Mouse (Mus musculus) brain, embryonic 14.5 days (tissue): ENCODE data around the gene Tbc1d2b.

Source experiments
- CTCF ChIP-seq: fragments of 200-500 bp; IDR thresholded peaks from 2 replicates; pipeline ENCODE4 v1.5.1; 2012; ENCODE audit warnings: inconsistent platforms, mild to moderate bottlenecking, moderate library complexity, borderline replicate concordance; ENCODE audit not compliant: insufficient read depth, insufficient read length; ENCODE audit errors: extremely low read depth
- POLR2A ChIP-seq: fragments of 200-500 bp; IDR thresholded peaks from 2 replicates; pipeline ENCODE4 v1.6.1; 2012; ENCODE audit warnings: mild to moderate bottlenecking, inconsistent platforms, borderline replicate concordance; ENCODE audit not compliant: poor library complexity, insufficient read depth, insufficient read length, severe bottlenecking; ENCODE audit errors: extremely low read depth

- TF ChIP-seq POLR2A (no peak), CTCF (no peak)
These were observed 88.8 kb downstream of the Tbc1d2b start for GRCm38 (mm10) chr9:90181656-90182388.
